Mouse (Mus musculus) kidney, postnatal 25 days (tissue): ENCODE data around the gene Dhrs3.
A peak's percentile ranks its signal among the peaks of the same experiment; 100 is the strongest.

ENCODE experiments used
- DNase-seq, 2 experiments: peaks; one replicate each; pipeline ENCODE4 v3.0.0; 2021; ENCODE audit warnings: mixed read lengths in 2 of 2

The Dhrs3 gene

GRCm38 (mm10) chr4:144892133-144892936 lies at the start of gene Dhrs3:
Gene Dhrs3, plus strand, starts transcription at chr4:144892827.
- DNase-seq, result peak; percentile 93 to 96

GRCm38 (mm10) chr4:144861756-144862505 lies 30.7 kb upstream of the Dhrs3 start:
- DNase-seq, result peak in 1 of 2 experiments; percentile 6

GRCm38 (mm10) chr4:144867926-144868325 lies 24.7 kb upstream of the Dhrs3 start:
- no peak for DNase-seq

- no peak for DNase-seq
These were observed 24.0 kb upstream of the Dhrs3 start for GRCm38 (mm10) chr4:144868584-144868983.

- no peak for DNase-seq
These were observed 19.7 kb upstream of the Dhrs3 start for GRCm38 (mm10) chr4:144872905-144873304.

- DNase-seq, result no peak
These were observed 17.0 kb upstream of the Dhrs3 start for GRCm38 (mm10) chr4:144875576-144876093.

- DNase-seq, result no peak
These were observed 13.1 kb upstream of the Dhrs3 start for GRCm38 (mm10) chr4:144879549-144879948.

GRCm38 (mm10) chr4:144881376-144881775 lies 11.3 kb upstream of the Dhrs3 start:
- no peak for DNase-seq

- no peak for DNase-seq
These were observed 9.7 kb upstream of the Dhrs3 start for GRCm38 (mm10) chr4:144882881-144883331.

- no peak for DNase-seq
These were observed 6.2 kb upstream of the Dhrs3 start for GRCm38 (mm10) chr4:144886460-144886859.

GRCm38 (mm10) chr4:144888750-144889149 lies 3.9 kb upstream of the Dhrs3 start:
- DNase-seq, result peak in 1 of 2 experiments; percentile 44

- DNase-seq, result peak in 1 of 2 experiments; percentile 19
These were observed 2.9 kb upstream of the Dhrs3 start for GRCm38 (mm10) chr4:144889505-144890301.

- DNase-seq, result peak; percentile 50 to 63
These were observed 1.9 kb upstream of the Dhrs3 start for GRCm38 (mm10) chr4:144890690-144891120.

- DNase-seq, result peak; percentile 44 to 68
These were observed 1.4 kb upstream of the Dhrs3 start for GRCm38 (mm10) chr4:144891121-144891711.

- no peak for DNase-seq
These were observed 889 bp upstream of the Dhrs3 start for GRCm38 (mm10) chr4:144891743-144892132.

- no peak for DNase-seq
These were observed 278 bp downstream of the Dhrs3 start for GRCm38 (mm10) chr4:144892937-144893272.

GRCm38 (mm10) chr4:144893561-144894486 lies 1.2 kb downstream of the Dhrs3 start:
- DNase-seq, result peak; percentile 80 to 87

- DNase-seq, result peak; percentile 48 to 67
These were observed 2.0 kb downstream of the Dhrs3 start for GRCm38 (mm10) chr4:144894487-144895210.

GRCm38 (mm10) chr4:144895211-144895590 lies 2.6 kb downstream of the Dhrs3 start:
- peak; percentile 56 to 60 for DNase-seq

GRCm38 (mm10) chr4:144896321-144896720 lies 3.7 kb downstream of the Dhrs3 start:
- peak; percentile 83 to 87 for DNase-seq
